Mouse (Mus musculus) inflammation-experienced regulatory T-cells (primary cell): ENCODE measurements around the gene Gm49388. TPM values are rescaled to one million over a fixed set of nuclear protein-coding genes. Genes with fewer than 3 reads are reported as not detected.

ENCODE experiments used
- polyA plus RNA-seq, 2 experiments: library from polyadenylated mRNA; unstranded; fragments of 100-300 nt; shearing (Covaris generic); gene quantifications; one replicate each; pipeline ENCODE4 v1.2.1; 2017

Gm49388 gene
- not detected for polyA plus RNA-seq

DNA sequence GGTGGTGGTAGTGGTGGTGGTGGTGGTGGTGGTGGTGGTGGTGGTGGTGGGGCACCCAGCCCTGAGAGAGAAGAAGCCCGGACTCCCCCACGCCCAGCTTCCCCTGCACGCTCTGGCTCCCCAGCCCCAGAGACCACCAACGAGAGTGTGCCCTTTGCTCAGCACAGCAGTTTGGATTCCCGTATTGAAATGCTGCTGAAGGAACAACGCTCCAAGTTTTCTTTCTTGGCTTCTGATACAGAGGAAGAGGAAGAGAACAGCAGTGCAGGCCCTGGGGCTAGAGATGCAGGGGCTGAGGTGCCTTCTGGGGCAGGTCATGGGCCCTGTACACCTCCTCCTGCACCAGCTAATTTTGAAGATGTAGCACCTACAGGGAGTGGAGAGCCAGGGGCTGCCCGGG lies at the start of gene Gm49388:
Gm49388 (plus strand) TSS at position 301 of the 400 bp plus-strand sequence.

DNA sequence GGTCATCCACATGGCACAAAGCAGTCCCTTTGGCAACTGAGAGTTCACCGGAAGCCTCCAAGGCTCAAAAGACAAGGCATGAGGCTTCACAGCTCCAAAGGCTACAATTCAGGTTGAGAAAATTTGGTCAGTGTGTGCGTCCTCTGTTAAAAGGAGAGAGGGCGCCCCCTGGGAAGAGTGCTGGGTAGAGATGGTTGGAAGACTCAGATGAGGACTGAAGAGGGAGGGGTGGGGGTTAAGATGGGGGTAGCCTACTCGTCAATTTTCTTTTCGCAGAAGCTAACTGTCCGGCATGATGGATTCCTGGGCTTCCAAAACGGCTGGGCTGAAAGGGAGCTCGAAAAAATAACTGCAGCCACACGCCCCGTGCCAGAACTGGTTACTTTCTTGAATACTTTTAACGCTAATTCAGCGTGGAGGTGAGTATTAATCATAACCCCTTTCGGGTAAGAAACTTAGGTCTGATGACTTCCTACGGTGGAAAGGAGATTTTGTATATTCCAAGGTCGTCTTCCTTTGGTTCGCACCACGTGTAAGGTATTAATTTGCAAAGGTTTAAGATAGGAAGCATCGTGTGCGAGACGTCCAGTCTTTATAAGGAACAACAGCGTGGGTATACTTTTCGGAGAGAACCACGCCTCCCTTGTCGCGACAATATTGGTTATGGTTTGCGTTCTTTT lies 40.9 kb upstream of the Gm49388 start, which contains the start of gene Fbxl19:
Fbxl19 (plus strand) TSS at position 178 of the 680 bp plus-strand sequence.

DNA sequence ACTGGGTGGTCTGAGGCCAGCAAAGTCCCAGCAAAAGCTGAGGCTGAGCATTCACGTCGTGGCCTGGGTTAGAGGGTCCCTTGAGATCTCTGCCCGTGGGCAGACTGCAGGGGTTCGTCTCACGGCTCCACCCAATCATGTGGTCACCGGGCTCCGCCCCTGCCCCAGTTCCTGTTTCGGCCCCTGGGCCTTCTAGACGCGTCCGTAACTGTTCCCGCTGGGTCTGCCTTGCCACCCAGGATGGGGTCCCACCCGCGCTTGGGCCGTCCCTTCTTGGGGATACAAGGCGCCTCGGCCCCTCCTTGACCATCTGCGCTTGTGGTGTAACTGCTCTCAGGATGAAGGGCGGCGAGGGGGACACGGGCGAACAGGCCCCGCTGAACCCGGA lies 15.8 kb upstream of the Gm49388 start, which contains the start of gene Orai3:
Orai3 (plus strand) TSS at position 165 of the 388 bp plus-strand sequence.

DNA sequence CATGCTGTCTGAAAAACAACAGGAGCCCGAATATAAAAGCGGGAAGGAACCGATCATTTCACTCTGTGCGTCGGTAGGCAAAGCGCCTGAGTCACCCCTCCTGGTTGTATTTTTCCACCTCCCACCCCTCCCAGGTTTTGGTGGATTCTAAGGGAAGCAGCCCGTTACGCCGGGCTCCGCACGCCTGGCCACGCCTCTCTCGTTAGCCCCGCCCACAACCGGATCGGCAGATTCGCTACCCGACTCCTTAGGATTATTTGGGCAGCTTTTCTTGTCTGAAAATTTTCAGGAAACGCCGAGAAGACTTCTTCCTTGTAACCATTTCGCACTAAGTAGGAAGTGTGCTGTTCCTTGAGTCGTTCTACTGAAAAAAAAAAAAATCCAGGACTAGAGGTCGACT lies 9.0 kb upstream of the Gm49388 start, which contains the start of gene Setd1a:
Setd1a (plus strand) TSS at position 245 of the 400 bp plus-strand sequence.

DNA sequence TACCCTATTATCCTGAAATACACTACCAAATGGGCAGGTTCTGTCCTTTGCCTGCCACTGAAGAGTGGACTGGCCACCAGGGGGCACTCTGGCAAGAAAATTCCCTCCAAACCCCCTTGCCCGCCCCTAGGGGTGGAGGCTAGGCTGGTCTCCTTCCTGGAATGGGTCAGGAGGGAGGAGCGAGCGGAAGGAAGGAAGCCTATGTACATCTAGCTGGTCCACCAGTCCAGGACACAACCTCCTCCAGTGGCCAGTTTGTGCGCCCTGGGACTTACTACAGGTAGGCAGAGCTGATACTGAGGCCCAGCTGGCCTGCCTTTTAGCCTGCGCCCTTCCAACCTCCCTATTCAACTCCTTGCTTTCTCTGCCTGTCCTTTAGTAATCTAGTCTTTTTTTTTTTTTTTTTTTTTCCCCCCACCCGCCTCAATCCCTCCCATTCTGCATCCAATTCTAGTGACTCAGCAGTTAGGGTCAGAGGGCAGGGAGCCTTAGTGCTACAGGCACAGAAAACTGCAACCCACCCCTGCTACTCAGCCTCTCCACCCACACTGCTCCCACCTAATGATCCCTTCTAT lies 15.1 kb downstream of the Gm49388 start, which contains the start of gene Hsd3b7:
Hsd3b7 (plus strand) TSS at position 170 of the 575 bp plus-strand sequence.

DNA sequence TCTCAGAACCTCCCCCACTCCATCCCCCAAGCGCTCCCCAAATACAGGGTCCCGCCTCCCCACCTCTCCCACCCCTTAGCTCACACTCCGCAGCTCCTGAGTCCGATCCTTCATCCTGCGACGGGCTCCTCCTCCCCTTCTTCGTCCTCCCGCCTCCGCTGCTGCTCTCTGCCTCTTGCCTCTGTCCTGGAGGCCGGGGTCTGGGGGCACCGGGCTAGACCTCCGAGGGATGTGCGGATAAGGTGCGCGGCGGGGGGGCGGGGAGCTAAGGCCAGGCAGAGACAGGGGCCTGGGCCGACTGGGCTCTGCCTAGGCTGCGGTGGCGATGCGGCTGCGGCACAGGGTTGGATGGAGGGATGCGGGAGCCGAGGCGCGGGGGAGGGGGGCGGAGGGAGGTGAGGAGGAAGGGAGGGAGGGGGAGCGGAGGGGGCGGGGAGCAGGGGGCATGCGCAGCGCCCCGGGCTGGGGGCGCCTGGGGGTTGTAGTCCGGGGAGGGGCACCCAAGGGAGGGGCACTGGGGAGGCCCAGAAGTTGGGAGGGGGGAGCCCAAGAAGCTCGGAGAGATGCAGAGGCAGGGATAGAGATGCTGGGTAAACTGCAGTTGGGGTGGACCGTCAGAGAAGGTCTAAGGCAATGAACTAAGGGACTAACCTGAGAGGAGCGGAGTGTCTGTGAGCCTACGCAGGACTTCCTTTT lies 38.9 kb downstream of the Gm49388 start, which contains the start of the genes Stx4a and Stx1b:
Stx4a (plus strand) TSS at position 119 of the 696 bp plus-strand sequence.
Stx1b (minus strand) TSS at position 374 of the 696 bp plus-strand sequence.

Other genes starting within 250 kb of the Gm49388 start
- gene Tmem265, start 224.2 kb upstream of the Gm49388 start, polyA plus RNA-seq: 10 to 100 TPM; 11.5 to 15.8 TPM
- 100 to 1,000 TPM; 108 to 132 TPM for gene Phkg2, start 212.3 kb upstream of the Gm49388 start, polyA plus RNA-seq
- 1 to 10 TPM in 1 of 2 experiments, under 1 TPM in 1; 0.82 to 1.1 TPM for gene Ccdc189, start 197.0 kb upstream of the Gm49388 start, polyA plus RNA-seq
- gene Rnf40, start 196.8 kb upstream of the Gm49388 start, polyA plus RNA-seq: 100 to 1,000 TPM; 107 to 163 TPM
- under 1 TPM in 1 of 2 experiments, not detected in 1; 0.24 TPM for gene Zfp629, start 169.8 kb upstream of the Gm49388 start, polyA plus RNA-seq
- gene Bcl7c, start 76.7 kb upstream of the Gm49388 start, polyA plus RNA-seq: 10 to 100 TPM; 79.5 to 92.8 TPM
- under 1 TPM in 1 of 2 experiments, not detected in 1; 0.19 TPM for gene Ctf1, start 72.9 kb upstream of the Gm49388 start, polyA plus RNA-seq
- under 1 TPM in 1 of 2 experiments, not detected in 1; 0.21 TPM for gene Ctf2, start 53.4 kb upstream of the Gm49388 start, polyA plus RNA-seq
- gene Fbxl19, start 41.1 kb upstream of the Gm49388 start, polyA plus RNA-seq: 1 to 10 TPM in 1 of 2 experiments, under 1 TPM in 1; 0.80 to 1.0 TPM
- 10 to 100 TPM; 20.0 to 30.8 TPM for gene Orai3, start 15.8 kb upstream of the Gm49388 start, polyA plus RNA-seq
- gene Setd1a, start 8.9 kb upstream of the Gm49388 start, polyA plus RNA-seq: 1 to 10 TPM; 3.8 to 6.5 TPM
- 1 to 10 TPM; 1.6 to 6.7 TPM for gene Hsd3b7, start 15.0 kb downstream of the Gm49388 start, polyA plus RNA-seq
- 100 to 1,000 TPM; 147 to 189 TPM for gene Stx4a, start 38.7 kb downstream of the Gm49388 start, polyA plus RNA-seq
- gene Stx1b, start 38.9 kb downstream of the Gm49388 start, polyA plus RNA-seq: under 1 TPM; 0.51 to 0.56 TPM
- gene Zfp646, start 90.6 kb downstream of the Gm49388 start, polyA plus RNA-seq: 10 to 100 TPM; 43.6 to 44.7 TPM
- gene Zfp668, start 91.2 kb downstream of the Gm49388 start, polyA plus RNA-seq: 10 to 100 TPM; 13.1 to 20.9 TPM
- 1 to 10 TPM; 1.1 to 2.5 TPM for gene Prss53, start 105.4 kb downstream of the Gm49388 start, polyA plus RNA-seq
- gene Gm21974, start 109.8 kb downstream of the Gm49388 start, polyA plus RNA-seq: not detected
- 10 to 100 TPM; 43.9 to 54.4 TPM for gene Vkorc1, start 110.0 kb downstream of the Gm49388 start, polyA plus RNA-seq
- gene Bckdk, start 118.5 kb downstream of the Gm49388 start, polyA plus RNA-seq: 10 to 100 TPM; 50.0 to 58.9 TPM
- gene Kat8, start 126.9 kb downstream of the Gm49388 start, polyA plus RNA-seq: 10 to 100 TPM; 37.9 to 46.2 TPM
- gene Prss8, start 144.5 kb downstream of the Gm49388 start, polyA plus RNA-seq: 1 to 10 TPM in 1 of 2 experiments, under 1 TPM in 1; 0.76 to 1.9 TPM
- gene Prss36, start 161.1 kb downstream of the Gm49388 start, polyA plus RNA-seq: 1 to 10 TPM; 2.9 to 3.4 TPM
- gene Fus, start 181.8 kb downstream of the Gm49388 start, polyA plus RNA-seq: 100 to 1,000 TPM; 120 to 128 TPM
- 100 to 1,000 TPM; 256 to 301 TPM for gene Pycard, start 208.3 kb downstream of the Gm49388 start, polyA plus RNA-seq
- not detected for gene Trim72, start 218.3 kb downstream of the Gm49388 start, polyA plus RNA-seq